Comparison of ENCODE assay signal across 8 mouse cellular contexts in genomic region chr11:32531871-32532764, GRCm38 (mm10). TPM values are rescaled to one million over a fixed set of nuclear protein-coding genes. Genes with fewer than 3 reads are reported as not detected.
A peak's percentile ranks its signal among the peaks of the same experiment; 100 is the strongest.
DNase-seq lines count a peak whose midpoint lies in the region; ATAC-seq and TF ChIP-seq lines count a peak whose summit lies in the region.

TSS of gene Efcab9 (minus strand) at chr11:32532081.

- H3K4me3 ChIP-seq in kidney, embryonic 14.5 days (ENCODE audit: low read length): peak within 1 kb of the TSS; percentile 61
- H3K4me3 ChIP-seq in bone marrow, adult 2 months (replicated peaks; ENCODE audit: control insufficient read depth, low read depth, low read length): peak within 1 kb of the TSS; percentile 66
- H3K4me3 ChIP-seq in heart, postnatal 0 days (ENCODE audit: low read depth, low read length): peak within 1 kb of the TSS; percentile 73
- H3K4me3 ChIP-seq in midbrain, embryonic 12.5 days: peak within 1 kb of the TSS; percentile 67

- TF ChIP-seq CTCF in bone marrow, adult 2 months (IDR thresholded peaks at IDR 0.05; ENCODE audit: control insufficient read depth, insufficient read depth, low read length): no peak
- no peak for TF ChIP-seq CTCF in heart, postnatal 0 days (IDR thresholded peaks at IDR 0.05; ENCODE audit: low read depth)

- H3K4me1 ChIP-seq in kidney, embryonic 14.5 days (ENCODE audit: control insufficient read depth, insufficient read depth, low read length): peaks cover 13% of the 10 kb centered on the region
- peaks cover 5% of the 10 kb centered on the region for H3K4me1 ChIP-seq in bone marrow, adult 2 months (ENCODE audit: control insufficient read depth, insufficient read depth, low read length)
- peaks cover 6% of the 10 kb centered on the region; the same call in 1 of the 2 replicates for H3K4me1 ChIP-seq in heart, postnatal 0 days (ENCODE audit: control insufficient read depth, insufficient read depth)
- peaks cover 20% of the 10 kb centered on the region for H3K4me1 ChIP-seq in midbrain, embryonic 12.5 days

- H3K9ac ChIP-seq in kidney, embryonic 14.5 days (ENCODE audit: low read depth, low read length): peak within 1 kb of the TSS; percentile 72
- H3K9ac ChIP-seq in heart, postnatal 0 days (replicated peaks; ENCODE audit: low read depth, low read length): peak within 1 kb of the TSS; percentile 49
- H3K9ac ChIP-seq in midbrain, embryonic 12.5 days (replicated peaks): peak within 1 kb of the TSS; percentile 65

- no peaks in the 10 kb centered on the region for H3K9me3 ChIP-seq in kidney, embryonic 14.5 days (ENCODE audit: control insufficient read depth, low read length)
- H3K9me3 ChIP-seq in heart, postnatal 0 days (replicated peaks; ENCODE audit: control insufficient read depth, low read length): no peaks in the 10 kb centered on the region
- H3K9me3 ChIP-seq in midbrain, embryonic 12.5 days: no peaks in the 10 kb centered on the region

- TF ChIP-seq EP300 in heart, postnatal 0 days (IDR thresholded peaks at IDR 0.05; ENCODE audit: low read depth): no peak

- H3K4me2 ChIP-seq in kidney, embryonic 14.5 days (replicated peaks; ENCODE audit: low read depth, low read length): peak within 1 kb of the TSS; percentile 98
- peak within 1 kb of the TSS; percentile 97 for H3K4me2 ChIP-seq in heart, postnatal 0 days (ENCODE audit: low read depth, low read length)
- H3K4me2 ChIP-seq in midbrain, embryonic 12.5 days (replicated peaks): peak within 1 kb of the TSS; percentile 97

- no peak within 1 kb of the TSS for H3K27ac ChIP-seq in kidney, embryonic 14.5 days (ENCODE audit: low read depth, low read length)
- peak within 1 kb of the TSS; percentile 51 for H3K27ac ChIP-seq in bone marrow, adult 2 months (ENCODE audit: control insufficient read depth, insufficient read depth, low read depth, low read length, poor library complexity)
- H3K27ac ChIP-seq in heart, postnatal 0 days (ENCODE audit: low read depth): peak within 1 kb of the TSS; percentile 55; the same call in 1 of the 2 replicates
- H3K27ac ChIP-seq in midbrain, embryonic 12.5 days (replicated peaks): no peak within 1 kb of the TSS

- H3K27me3 ChIP-seq in kidney, embryonic 14.5 days (ENCODE audit: control insufficient read depth, insufficient read depth, low read length): no peaks in the 10 kb centered on the region
- H3K27me3 ChIP-seq in heart, postnatal 0 days (ENCODE audit: control insufficient read depth, insufficient read depth, low read length): no peaks in the 10 kb centered on the region
- H3K27me3 ChIP-seq in midbrain, embryonic 12.5 days: peaks cover 53% of the 10 kb centered on the region

- 5% methylated on average over 33 of the region's 33 CpGs for WGBS in kidney, embryonic 14.5 days
- 3% methylated on average over 33 of the region's 33 CpGs for WGBS in bone marrow, adult 2 months
- WGBS in heart, postnatal 0 days: 3% methylated on average over 33 of the region's 33 CpGs
- WGBS in midbrain, embryonic 12.5 days: 11% methylated on average over 33 of the region's 33 CpGs

- H3K36me3 ChIP-seq in kidney, embryonic 14.5 days (ENCODE audit: control insufficient read depth, insufficient read depth, low read length): peaks cover 4% of the 10 kb centered on the region; the same call in 1 of the 2 replicates
- no peaks in the 10 kb centered on the region for H3K36me3 ChIP-seq in heart, postnatal 0 days (replicated peaks; ENCODE audit: control insufficient read depth, insufficient read depth, low read length)
- no peaks in the 10 kb centered on the region for H3K36me3 ChIP-seq in midbrain, embryonic 12.5 days

- TF ChIP-seq POLR2A in bone marrow, adult 2 months (IDR thresholded peaks at IDR 0.05; ENCODE audit: borderline replicate concordance, control insufficient read depth, low read depth, low read length): no peak

- DNase-seq in kidney, adult 18-20 months: no peak
- no peak for DNase-seq in heart, postnatal 0 days (ENCODE audit: low spot score)
- no peak for DNase-seq in spleen, postnatal 36 days (ENCODE audit: low spot score in 2 of 2)
- DNase-seq in layer of hippocampus, adult 9-10 months (ENCODE audit: low spot score): no peak

- peak; percentile 17 for ATAC-seq in kidney, embryonic 14.5 days (ENCODE audit: low FRiP score, low TSS enrichment)
- ATAC-seq in heart, postnatal 0 days (ENCODE audit: insufficient read depth, low read depth): no peak
- ATAC-seq in midbrain, embryonic 12.5 days (ENCODE audit: low FRiP score, low read depth): peak; percentile 33; the same call in 1 of the 2 replicates
- ATAC-seq in megakaryocyte progenitor cell, adult 5-6 weeks (replicated peaks; ENCODE audit: poor library complexity): no peak

RNA-seq across cellular contexts. Expression of gene Efcab9, which starts in this region (rescaled TPM):
- polyA plus RNA-seq in kidney, embryonic 14.5 days (2014; fragmentation: Nextera tagmentation; extraction: Ambion mirVana): 0.43 and 0.46 TPM in 2 replicates
- not detected in 2 replicates for polyA plus RNA-seq in bone marrow, adult 2 months (2011; ENCODE audit: insufficient read depth, insufficient read length, low replicate concordance, missing spikeins)
- not detected in 2 replicates for total RNA-seq in heart, postnatal 0 days (2014; rRNA removed; ENCODE audit: low replicate concordance)
- 0.18 and 0.26 TPM in 2 replicates for polyA plus RNA-seq in heart, postnatal 0 days (2015; fragmentation: Nextera tagmentation; extraction: Ambion mirVana)
- polyA plus RNA-seq in midbrain, embryonic 12.5 days (2016; fragmentation: Nextera tagmentation; extraction: Ambion mirVana): 0.51 and 0.89 TPM in 2 replicates
- 1.7 TPM in 1 of 2 replicates, not detected in the other for total RNA-seq in megakaryocyte progenitor cell, adult 5-6 weeks (2015)
- 0.50 and 1.2 TPM in 2 replicates for total RNA-seq in megakaryocyte progenitor cell, adult 5-6 weeks (2017)

Comparison
In these comparisons a context has a peak if more than half of its experiments do, and no peak if none do; other contexts are left out.
1. Peak in ATAC-seq, H3K4me3 ChIP-seq, H3K9ac ChIP-seq and H3K4me2 ChIP-seq in kidney, embryonic 14.5 days; RNA of the gene not detected or under 1 TPM.
2. Peak in ATAC-seq, H3K4me3 ChIP-seq, H3K9ac ChIP-seq and H3K4me2 ChIP-seq in midbrain, embryonic 12.5 days; RNA of the gene not detected or under 1 TPM.
3. H3K27ac ChIP-seq: peak in bone marrow, adult 2 months (single experiment) and heart, postnatal 0 days (single experiment); none in kidney, embryonic 14.5 days (single experiment) and midbrain, embryonic 12.5 days (single experiment).
4. Peak in every context shown above with its lines, with median percentiles within 50 percentile points of each other: H3K4me2 ChIP-seq, H3K4me3 ChIP-seq and H3K9ac ChIP-seq.